Mouse (Mus musculus) neural tube, embryonic 14.5 days (tissue): ENCODE measurements at regions not wholly inside any gene's neighbourhood (a gene's known extent, or its start where the extent isn't known, plus 50 kb on each side); places are given as distances from the start of the nearest gene placed in this dataset.

Source experiments
- ATAC-seq: fragments of 200-750 bp; cut with Nextera tagmentation; 2 replicates; pipeline ENCODE4 v1.8.0; 2017; ENCODE audit warnings: low read depth, mild to moderate bottlenecking, moderate TSS enrichment, moderate library complexity
- H3K27ac ChIP-seq: fragments of 300-500 bp; sonication (generic); 2 replicates; pipeline ENCODE4 v1.5.1; 2014; ENCODE audit warnings: low read depth, mild to moderate bottlenecking, control low read depth, low read length, moderate library complexity, mixed read lengths
- H3K27me3 ChIP-seq: fragments of 300-500 bp; sonication (generic); 2 replicates; pipeline ENCODE4 v1.6.1; 2014; ENCODE audit warnings: low read length; ENCODE audit not compliant: control insufficient read depth, insufficient read depth
- H3K36me3 ChIP-seq: fragments of 300-500 bp; sonication (generic); 2 replicates; pipeline ENCODE4 v1.6.1; 2014; ENCODE audit warnings: low read length, mixed read lengths; ENCODE audit not compliant: control insufficient read depth, insufficient read depth
- H3K4me1 ChIP-seq: fragments of 300-500 bp; sonication (generic); 2 replicates; pipeline ENCODE4 v1.6.1; 2014; ENCODE audit warnings: low read length; ENCODE audit not compliant: control insufficient read depth, insufficient read depth
- H3K4me2 ChIP-seq: fragments of 300-500 bp; sonication (generic); 2 replicates; pipeline ENCODE4 v1.6.1; 2014; ENCODE audit warnings: mild to moderate bottlenecking, low read depth, low read length, control low read depth
- H3K4me3 ChIP-seq: fragments of 300-500 bp; sonication (generic); 2 replicates; pipeline ENCODE4 v1.5.1; 2014; ENCODE audit warnings: low read depth, low read length, control low read depth, mixed read lengths
- H3K9ac ChIP-seq: fragments of 300-500 bp; sonication (generic); replicated peaks from 2 replicates; pipeline ENCODE4 v1.6.1; 2014; ENCODE audit warnings: low read depth, mild to moderate bottlenecking, control low read depth, low read length, mixed read lengths
- H3K9me3 ChIP-seq: fragments of 300-500 bp; sonication (generic); 2 replicates; pipeline ENCODE4 v1.6.1; 2016; ENCODE audit warnings: low read length; ENCODE audit not compliant: control insufficient read depth
- WGBS: fragments of 180-500 bp; shearing (Covaris S2); extraction: QIAGEN DNeasy Blood & Tissue Kit; methylation state at CpG from one replicate; pipeline ENCODE4 v1.1.7; 2014; 5-methylcytosine and 5-hydroxymethylcytosine counted together

- H3K4me2 ChIP-seq: no peak overlapping the region
- 65% methylated on average over 2 of the region's 2 CpGs for WGBS
- ATAC-seq: no peak
- no peaks in the 10 kb centered on the region for H3K9me3 ChIP-seq
- no peak overlapping the region for H3K9ac ChIP-seq
- no peak overlapping the region for H3K27ac ChIP-seq
- H3K4me3 ChIP-seq: no peak overlapping the region
- H3K36me3 ChIP-seq: no peaks in the 10 kb centered on the region
- no peaks in the 10 kb centered on the region for H3K4me1 ChIP-seq
- H3K27me3 ChIP-seq: no peaks in the 10 kb centered on the region
These were observed 298.1 kb upstream of the Prkd1 start for GRCm38 (mm10) chr12:50947035-50947434.

GRCm38 (mm10) chr12:50943741-50944521 lies 295.0 kb upstream of the Prkd1 start:
- H3K36me3 ChIP-seq: no peaks in the 10 kb centered on the region
- no peaks in the 10 kb centered on the region for H3K4me1 ChIP-seq
- no peaks in the 10 kb centered on the region for H3K9me3 ChIP-seq
- 24% methylated on average over 19 of the region's 19 CpGs for WGBS
- peak overlapping the region; percentile 26 for H3K4me3 ChIP-seq
- H3K9ac ChIP-seq: peak overlapping the region; percentile 64
- H3K27me3 ChIP-seq: no peaks in the 10 kb centered on the region
- H3K4me2 ChIP-seq: peak overlapping the region; percentile 59
- peak; percentile 97 for ATAC-seq
- no peak overlapping the region for H3K27ac ChIP-seq

GRCm38 (mm10) chr12:50943340-50943739 lies 294.4 kb upstream of the Prkd1 start:
- ATAC-seq: peak; percentile 56
- no peak overlapping the region for H3K27ac ChIP-seq
- H3K36me3 ChIP-seq: no peaks in the 10 kb centered on the region
- no peaks in the 10 kb centered on the region for H3K4me1 ChIP-seq
- no peak overlapping the region for H3K9ac ChIP-seq
- no peaks in the 10 kb centered on the region for H3K27me3 ChIP-seq
- peak overlapping the region; percentile 59 for H3K4me2 ChIP-seq
- no peaks in the 10 kb centered on the region for H3K9me3 ChIP-seq
- H3K4me3 ChIP-seq: no peak overlapping the region; the same call in 1 of the 2 replicates
- 55% methylated on average over 3 of the region's 3 CpGs for WGBS

- no peak overlapping the region for H3K4me3 ChIP-seq
- no peak overlapping the region for H3K4me2 ChIP-seq
- 52% methylated on average over 5 of the region's 5 CpGs for WGBS
- no peaks in the 10 kb centered on the region for H3K4me1 ChIP-seq
- H3K9me3 ChIP-seq: no peaks in the 10 kb centered on the region
- H3K9ac ChIP-seq: no peak overlapping the region
- no peak overlapping the region for H3K27ac ChIP-seq
- ATAC-seq: no peak
- no peaks in the 10 kb centered on the region for H3K36me3 ChIP-seq
- H3K27me3 ChIP-seq: no peaks in the 10 kb centered on the region
These were observed 286.6 kb upstream of the Prkd1 start for GRCm38 (mm10) chr12:50935516-50935915.

GRCm38 (mm10) chr12:50932496-50932895 lies 283.6 kb upstream of the Prkd1 start:
- Histone ChIP-seq H3K27me3 (no peaks in the 10 kb centered on the region), H3K9ac (no peak overlapping the region), H3K4me3 (no peak overlapping the region), H3K4me1 (no peaks in the 10 kb centered on the region), H3K27ac (no peak overlapping the region), H3K9me3 (no peaks in the 10 kb centered on the region), H3K4me2 (no peak overlapping the region), H3K36me3 (no peaks in the 10 kb centered on the region)
- ATAC-seq: no peak
- WGBS: 98% methylated on average over 3 of the region's 3 CpGs

- no peaks in the 10 kb centered on the region for H3K27me3 ChIP-seq
- ATAC-seq: no peak
- no peaks in the 10 kb centered on the region for H3K4me1 ChIP-seq
- H3K9me3 ChIP-seq: no peaks in the 10 kb centered on the region
- 88% methylated on average over 3 of the region's 3 CpGs for WGBS
- H3K9ac ChIP-seq: no peak overlapping the region
- no peak overlapping the region for H3K27ac ChIP-seq
- no peak overlapping the region for H3K4me2 ChIP-seq
- H3K4me3 ChIP-seq: no peak overlapping the region
- no peaks in the 10 kb centered on the region for H3K36me3 ChIP-seq
These were observed 280.7 kb upstream of the Prkd1 start for GRCm38 (mm10) chr12:50929641-50930040.

- no peak overlapping the region for H3K27ac ChIP-seq
- no peak overlapping the region for H3K4me3 ChIP-seq
- no peak overlapping the region for H3K4me2 ChIP-seq
- no peaks in the 10 kb centered on the region for H3K9me3 ChIP-seq
- WGBS: 24% methylated on average over 2 of the region's 2 CpGs
- ATAC-seq: no peak
- no peaks in the 10 kb centered on the region for H3K27me3 ChIP-seq
- no peaks in the 10 kb centered on the region for H3K36me3 ChIP-seq
- no peaks in the 10 kb centered on the region for H3K4me1 ChIP-seq
- no peak overlapping the region for H3K9ac ChIP-seq
These were observed 277.3 kb upstream of the Prkd1 start for GRCm38 (mm10) chr12:50926234-50926633.

- H3K4me2 ChIP-seq: no peak overlapping the region
- H3K9me3 ChIP-seq: no peaks in the 10 kb centered on the region
- no peak overlapping the region for H3K9ac ChIP-seq
- ATAC-seq: no peak
- H3K27me3 ChIP-seq: no peaks in the 10 kb centered on the region
- H3K4me1 ChIP-seq: no peaks in the 10 kb centered on the region
- H3K4me3 ChIP-seq: no peak overlapping the region
- 88% methylated on average over 1 of the region's 1 CpGs for WGBS
- H3K27ac ChIP-seq: no peak overlapping the region
- H3K36me3 ChIP-seq: no peaks in the 10 kb centered on the region
These were observed 272.8 kb upstream of the Prkd1 start for GRCm38 (mm10) chr12:50921739-50922138.

- Histone ChIP-seq H3K4me3 (no peak overlapping the region), H3K9ac (no peak overlapping the region), H3K4me1 (no peaks in the 10 kb centered on the region), H3K36me3 (no peaks in the 10 kb centered on the region), H3K27ac (no peak overlapping the region), H3K27me3 (no peaks in the 10 kb centered on the region), H3K4me2 (no peak overlapping the region), H3K9me3 (no peaks in the 10 kb centered on the region)
- no peak for ATAC-seq
- 84% methylated on average over 13 of the region's 13 CpGs for WGBS
These were observed 250.9 kb upstream of the Prkd1 start for GRCm38 (mm10) chr12:50899609-50900447.
